Mouse (Mus musculus) midbrain, postnatal 0 days (tissue): ENCODE measurements around the gene Slc6a4. TPM values are rescaled to one million over a fixed set of nuclear protein-coding genes. Genes with fewer than 3 reads are reported as not detected.

ENCODE experiments used
- ATAC-seq: fragments of 200-750 bp; cut with Nextera tagmentation; 2 replicates; pipeline ENCODE4 v1.8.0; 2017; ENCODE audit warnings: moderate number of reproducible peaks, mild to moderate bottlenecking, moderate TSS enrichment, moderate library complexity; ENCODE audit not compliant: low FRiP score
- DNase-seq: peaks from one replicate; pipeline ENCODE4 v3.0.0-alpha.2; 2015; ENCODE audit warnings: low spot score
- H3K27ac ChIP-seq: fragments of 300-500 bp; sonication (generic); 2 replicates; pipeline ENCODE4 v1.5.1; 2014; ENCODE audit warnings: low read depth, mild to moderate bottlenecking, low read length, mixed read lengths
- H3K27me3 ChIP-seq: fragments of 300-500 bp; sonication (generic); 2 replicates; pipeline ENCODE4 v1.6.1; 2014; ENCODE audit warnings: low read length, control low read depth, mixed read lengths; ENCODE audit not compliant: insufficient read depth
- H3K36me3 ChIP-seq: fragments of 300-500 bp; sonication (generic); 2 replicates; pipeline ENCODE4 v1.6.1; 2014; ENCODE audit warnings: low read length, control low read depth, mixed read lengths; ENCODE audit not compliant: insufficient read depth
- H3K4me1 ChIP-seq: fragments of 300-500 bp; sonication (generic); 2 replicates; pipeline ENCODE4 v1.6.1; 2014; ENCODE audit warnings: mild to moderate bottlenecking, control low read depth, antibody characterized with exemption, low read length, mixed read lengths; ENCODE audit not compliant: insufficient read depth
- H3K4me2 ChIP-seq: fragments of 300-500 bp; sonication (generic); 2 replicates; pipeline ENCODE4 v1.6.1; 2014; ENCODE audit warnings: low read depth, mild to moderate bottlenecking, low read length, mixed read lengths; ENCODE audit not compliant: poor library complexity, severe bottlenecking
- H3K4me3 ChIP-seq: fragments of 300-500 bp; sonication (generic); 2 replicates; pipeline ENCODE4 v1.5.1; 2014; ENCODE audit warnings: low read depth, mild to moderate bottlenecking, low read length, moderate library complexity
- H3K9ac ChIP-seq: fragments of 300-500 bp; sonication (generic); replicated peaks from 2 replicates; pipeline ENCODE4 v1.6.1; 2014; ENCODE audit warnings: mild to moderate bottlenecking, low read length, moderate library complexity, mixed read lengths; ENCODE audit not compliant: poor library complexity, severe bottlenecking
- H3K9me3 ChIP-seq: fragments of 300-500 bp; sonication (generic); 2 replicates; pipeline ENCODE4 v1.6.1; 2016; ENCODE audit warnings: low read length, control low read depth
- CTCF ChIP-seq: IDR thresholded peaks from 2 replicates; pipeline ENCODE4 v1.5.1; 2016; ENCODE audit warnings: antibody characterized with exemption, mild to moderate bottlenecking
- WGBS: fragments of 180-500 bp; shearing (Covaris S2); extraction: QIAGEN DNeasy Blood & Tissue Kit; methylation state at CpG from one replicate; pipeline ENCODE4 v1.1.7; 2014; 5-methylcytosine and 5-hydroxymethylcytosine counted together
- polyA plus RNA-seq: library from polyadenylated mRNA; unstranded; fragments of >200 nt; fragmentation: Nextera tagmentation; extraction: Ambion mirVana; gene quantifications from 2 replicates; pipeline ENCODE4 v1.2.1, GENCODE M21; 2015
- total RNA-seq: library from RNA; depleted of rRNA; stranded (reverse); fragments of >200 nt; gene quantifications from 2 replicates; pipeline ENCODE4 v1.2.3, GENCODE M21; 2014

Slc6a4 gene
- total and polyA plus RNA-seq, 2 experiments from 2014 or later = 9.9 to 27.6 TPM

DNA sequence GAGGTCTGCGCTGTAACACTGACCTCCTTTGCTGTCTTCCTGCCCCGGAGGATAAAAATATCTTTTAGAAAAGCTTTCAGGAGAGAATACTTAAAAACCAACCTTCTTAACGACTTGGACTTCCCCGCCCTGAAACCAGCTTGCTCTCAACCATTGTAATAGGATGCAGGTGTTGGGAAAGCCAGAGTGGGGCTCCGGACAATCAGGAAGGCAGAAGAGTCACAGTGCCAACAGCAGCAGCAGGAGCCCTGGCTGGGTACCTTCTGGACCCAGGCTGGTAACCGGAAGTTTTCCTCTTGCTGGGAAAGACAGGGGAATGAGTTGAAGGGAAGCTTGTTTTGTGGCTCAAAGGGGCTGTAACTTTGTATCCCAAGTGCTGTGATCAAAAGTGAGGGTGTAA is 8.2 kb downstream of the Slc6a4 start:
- Histone ChIP-seq H3K4me2 (no peak overlapping the region), H3K36me3 (no peaks in the 10 kb centered on the region), H3K4me1 (no peaks in the 10 kb centered on the region), H3K9me3 (no peaks in the 10 kb centered on the region), H3K27me3 (0 out of 2 replicates have a peak, but pooled peaks cover under 1% of the 10 kb centered on the region), H3K27ac (no peak overlapping the region), H3K9ac (no peak overlapping the region), H3K4me3 (no peak overlapping the region)
- DNase-seq (no peak), ATAC-seq (no peak)
- no peak for TF ChIP-seq CTCF
- WGBS = 59% methylated on average over 6 of the region's 6 CpGs

DNA sequence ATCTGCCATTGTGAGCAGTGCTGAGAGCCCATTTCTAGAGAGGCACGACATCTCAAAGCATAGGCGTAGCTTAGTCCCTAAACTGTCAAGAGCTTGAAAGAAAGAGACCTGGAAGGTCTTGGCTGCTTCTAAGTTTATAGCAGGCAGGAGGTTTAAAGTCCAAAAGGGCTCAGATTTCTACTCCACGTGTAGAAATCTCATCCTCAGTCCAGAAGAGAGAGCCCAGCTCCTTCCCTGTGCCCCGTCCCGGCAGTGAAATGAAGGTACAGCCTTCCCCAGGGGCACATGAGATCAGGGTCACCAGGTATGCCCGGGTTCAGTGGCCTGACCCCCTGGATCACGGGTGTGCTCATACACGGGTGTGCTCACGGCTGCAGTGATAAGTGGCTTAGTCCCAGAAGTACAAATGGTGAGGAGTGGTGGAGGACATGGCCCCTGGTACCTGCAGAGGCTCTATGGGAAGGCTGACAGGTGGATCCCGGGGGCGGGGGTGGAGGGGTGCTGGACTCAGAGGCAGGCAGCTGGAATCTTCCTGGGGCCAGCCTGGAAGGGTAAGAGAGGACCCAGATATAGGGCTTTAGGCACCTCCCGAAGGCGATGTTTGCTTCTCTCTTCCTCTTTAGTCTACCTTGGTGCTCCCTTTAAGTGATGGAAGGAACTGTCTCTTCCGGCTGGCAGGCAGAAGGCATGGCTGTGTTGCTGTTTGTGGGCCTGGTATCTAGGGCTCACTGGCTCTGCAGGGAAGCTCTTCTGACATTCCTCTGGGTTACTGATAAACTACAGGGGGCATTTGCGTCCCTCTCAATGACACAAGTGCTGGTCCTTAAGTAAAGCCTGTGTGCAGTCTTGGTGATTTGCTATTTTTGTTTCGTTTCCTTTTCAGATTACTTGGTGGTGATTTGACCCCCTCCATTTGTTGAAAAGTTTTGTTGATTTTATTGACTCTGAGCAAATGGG is 10.9 kb downstream of the Slc6a4 start:
- DNase-seq (no peak), ATAC-seq (no peak)
- H3K36me3 ChIP-seq = no peaks in the 10 kb centered on the region
- no peaks in the 10 kb centered on the region for H3K4me1 ChIP-seq
- no peak for TF ChIP-seq CTCF
- no peak overlapping the region for H3K9ac ChIP-seq
- no peaks in the 10 kb centered on the region for H3K9me3 ChIP-seq
- H3K27ac ChIP-seq = no peak overlapping the region
- no peak overlapping the region for H3K4me2 ChIP-seq
- no peak overlapping the region for H3K4me3 ChIP-seq
- WGBS = 81% methylated on average over 16 of the region's 16 CpGs
- no peaks in the 10 kb centered on the region for H3K27me3 ChIP-seq

DNA sequence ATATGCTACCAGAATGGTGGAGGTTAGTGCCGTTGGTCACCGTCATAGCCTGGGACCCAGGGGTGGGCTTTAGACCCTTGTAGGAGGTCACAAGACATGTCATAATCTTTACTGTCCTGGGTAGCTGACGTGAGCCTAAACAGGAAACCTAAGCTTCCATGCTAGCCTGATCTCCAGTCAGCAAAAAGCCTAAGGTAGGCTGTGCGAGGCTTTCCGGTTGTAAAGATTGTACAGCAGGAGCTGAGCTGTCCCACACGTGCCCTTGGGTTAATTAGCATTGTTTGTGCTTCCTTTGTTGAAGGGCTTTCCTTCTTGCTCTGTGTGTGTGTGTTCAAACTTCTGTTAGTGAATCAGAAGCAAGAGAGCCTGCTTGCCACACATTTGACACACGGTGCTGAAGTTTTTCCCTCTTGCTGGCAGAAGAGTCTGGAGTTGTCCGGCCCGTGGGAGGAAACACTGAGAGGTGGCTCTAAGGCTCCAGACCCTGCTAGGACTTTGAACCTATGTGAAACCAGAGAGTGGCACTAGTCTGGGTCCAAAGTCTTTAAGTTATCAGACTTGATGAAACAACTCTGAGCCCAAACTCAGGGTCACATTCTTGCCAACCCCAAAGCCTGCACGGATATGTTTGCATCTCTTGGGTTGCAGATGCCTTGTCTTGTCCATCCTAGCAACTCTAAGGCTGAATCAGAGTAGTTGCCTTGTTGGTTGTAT is 12.5 kb downstream of the Slc6a4 start:
- WGBS = 84% methylated on average over 10 of the region's 10 CpGs
- Histone ChIP-seq H3K4me2 (no peak overlapping the region), H3K36me3 (no peaks in the 10 kb centered on the region), H3K4me3 (no peak overlapping the region), H3K27ac (no peak overlapping the region), H3K9me3 (no peaks in the 10 kb centered on the region), H3K4me1 (no peaks in the 10 kb centered on the region), H3K27me3 (no peaks in the 10 kb centered on the region), H3K9ac (no peak overlapping the region)
- no peak for TF ChIP-seq CTCF
- DNase-seq = no peak
- no peak for ATAC-seq

DNA sequence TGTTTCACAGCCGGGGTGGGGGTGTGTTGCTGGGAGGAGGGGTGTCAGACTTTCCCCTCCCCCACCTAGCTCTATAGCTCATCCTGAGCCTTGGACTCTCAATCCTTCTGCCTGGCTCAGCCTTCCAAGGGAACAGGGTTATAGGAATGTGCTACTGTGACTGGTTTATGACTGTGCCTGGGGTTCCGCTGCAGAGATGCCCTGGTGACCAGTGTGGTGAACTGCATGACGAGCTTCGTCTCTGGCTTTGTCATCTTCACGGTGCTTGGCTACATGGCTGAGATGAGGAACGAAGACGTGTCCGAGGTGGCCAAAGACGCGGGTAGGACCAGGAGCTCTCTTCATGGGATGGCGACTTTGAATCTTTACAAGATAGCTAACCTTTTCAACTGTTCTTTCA is 19.6 kb downstream of the Slc6a4 start:
- H3K9me3 ChIP-seq = no peaks in the 10 kb centered on the region
- no peak overlapping the region for H3K4me2 ChIP-seq
- H3K4me3 ChIP-seq = no peak overlapping the region
- no peak for ATAC-seq
- H3K4me1 ChIP-seq = no peaks in the 10 kb centered on the region
- WGBS = 79% methylated on average over 11 of the region's 11 CpGs
- no peak overlapping the region for H3K27ac ChIP-seq
- no peaks in the 10 kb centered on the region for H3K27me3 ChIP-seq
- H3K9ac ChIP-seq = no peak overlapping the region
- no peak for DNase-seq
- no peak for TF ChIP-seq CTCF
- H3K36me3 ChIP-seq = no peaks in the 10 kb centered on the region

DNA sequence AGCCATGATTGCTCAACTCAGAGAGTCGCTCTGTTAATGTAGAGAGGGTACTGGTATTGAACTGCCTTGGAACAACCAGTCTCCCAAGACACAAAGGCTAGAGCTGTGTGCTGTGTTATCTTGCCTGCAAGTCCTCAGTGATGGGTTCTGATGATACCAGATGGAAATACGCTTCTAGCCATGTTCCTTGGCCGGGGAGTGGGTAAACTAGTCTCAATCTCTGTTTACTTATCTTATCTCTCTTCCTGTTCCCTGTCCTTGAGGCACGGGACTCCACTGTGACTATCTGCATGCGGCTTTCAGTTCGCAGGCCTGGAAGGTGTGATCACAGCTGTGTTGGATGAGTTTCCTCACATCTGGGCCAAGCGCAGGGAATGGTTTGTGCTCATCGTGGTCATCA is 21.1 kb downstream of the Slc6a4 start:
- Histone ChIP-seq H3K4me2 (no peak overlapping the region), H3K9me3 (no peaks in the 10 kb centered on the region), H3K27ac (no peak overlapping the region), H3K27me3 (no peaks in the 10 kb centered on the region), H3K9ac (no peak overlapping the region), H3K4me3 (no peak overlapping the region), H3K36me3 (no peaks in the 10 kb centered on the region), H3K4me1 (no peaks in the 10 kb centered on the region)
- 85% methylated on average over 8 of the region's 8 CpGs for WGBS
- no peak for DNase-seq
- no peak for ATAC-seq
- TF ChIP-seq CTCF = no peak
